Mouse (Mus musculus) bone marrow macrophage, adult 2 months (primary cell): ENCODE results near the gene Spag4.

Source experiments
- CTCF ChIP-seq: IDR thresholded peaks from 2 replicates; pipeline ENCODE4 v1.5.1; 2012; ENCODE audit warnings: low read depth, mild to moderate bottlenecking, low read length, moderate library complexity
- POLR2A ChIP-seq: IDR thresholded peaks from 2 replicates; pipeline ENCODE4 v1.6.1; 2012; ENCODE audit warnings: mild to moderate bottlenecking, low read depth, low read length, borderline replicate concordance

DNA sequence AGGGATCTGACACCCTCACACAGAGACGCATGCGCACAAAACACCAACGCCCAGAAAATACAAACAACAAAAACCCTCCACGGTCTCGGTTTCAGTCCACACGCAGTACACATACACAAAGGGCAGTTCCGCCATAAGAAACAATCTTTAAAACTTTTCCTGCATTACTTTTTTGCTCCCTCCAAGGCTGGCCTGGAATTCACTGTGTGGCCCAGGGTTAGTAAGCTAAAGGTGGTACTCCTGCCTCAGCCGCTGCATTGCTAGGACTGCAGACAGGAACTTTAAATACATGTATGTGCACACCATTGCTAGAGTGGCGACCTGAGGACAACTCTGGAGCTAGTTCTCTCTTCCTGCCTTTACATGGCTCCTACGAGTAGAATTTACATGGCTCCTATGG is 6.3 kb downstream of the Spag4 start:
- no peak for TF ChIP-seq CTCF
- no peak for TF ChIP-seq POLR2A
